Mouse (Mus musculus): ENCODE measurements around the gene 2810408A11Rik.

The 2810408A11Rik gene

DNA sequence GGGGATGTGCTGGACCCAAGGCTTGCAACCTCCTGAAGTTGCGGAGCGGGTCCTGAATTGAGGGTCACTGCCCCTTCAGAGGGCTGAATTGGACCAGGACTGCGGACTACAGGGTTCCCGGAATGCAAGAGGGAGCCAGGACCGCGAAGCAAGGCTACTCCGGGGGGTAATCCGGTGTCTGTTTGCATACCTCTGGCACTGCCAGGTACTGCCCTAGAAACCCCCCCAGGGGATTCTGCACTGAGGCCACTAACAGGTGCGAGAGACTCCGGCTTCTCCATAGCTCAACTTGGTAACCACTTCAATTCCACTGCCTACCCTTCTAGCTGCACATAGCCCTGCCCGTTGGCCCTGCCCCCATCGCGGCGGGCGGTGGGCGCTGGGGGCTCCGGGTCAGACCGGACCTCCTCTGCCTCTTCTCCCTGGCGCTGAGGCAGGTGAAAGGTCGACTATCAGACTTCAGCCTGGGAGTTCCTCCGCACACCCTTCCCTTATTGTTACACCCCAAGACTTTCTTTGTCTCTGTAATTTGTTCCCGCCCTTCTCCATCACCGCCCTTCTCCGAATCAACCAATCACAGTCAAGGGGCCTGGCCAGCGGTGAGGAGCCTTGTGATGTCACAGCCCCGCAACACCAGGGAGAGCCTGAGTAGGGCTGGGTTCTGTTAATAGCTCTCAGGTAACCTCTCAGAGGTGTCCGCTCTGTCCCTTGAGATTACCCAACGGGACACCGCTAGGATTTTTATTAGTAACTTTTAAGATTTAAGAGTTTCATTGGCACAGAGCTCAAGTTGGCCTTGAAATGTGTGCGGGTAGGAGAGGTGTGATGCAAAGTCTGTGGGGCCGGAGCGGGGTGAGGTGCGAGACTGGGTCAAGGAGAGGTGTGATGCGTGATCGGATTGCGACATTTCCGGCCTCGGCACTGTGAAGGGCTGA, at the start of gene 2810408A11Rik, which contains the start of gene Neurl4:
Gene 2810408A11Rik (minus strand): TSS at position 517 of the 935 bp plus-strand sequence.
Gene Neurl4 (plus strand): TSS at position 602 of the 935 bp plus-strand sequence.
- DNase-seq: peak; percentile 87 to 90

DNA sequence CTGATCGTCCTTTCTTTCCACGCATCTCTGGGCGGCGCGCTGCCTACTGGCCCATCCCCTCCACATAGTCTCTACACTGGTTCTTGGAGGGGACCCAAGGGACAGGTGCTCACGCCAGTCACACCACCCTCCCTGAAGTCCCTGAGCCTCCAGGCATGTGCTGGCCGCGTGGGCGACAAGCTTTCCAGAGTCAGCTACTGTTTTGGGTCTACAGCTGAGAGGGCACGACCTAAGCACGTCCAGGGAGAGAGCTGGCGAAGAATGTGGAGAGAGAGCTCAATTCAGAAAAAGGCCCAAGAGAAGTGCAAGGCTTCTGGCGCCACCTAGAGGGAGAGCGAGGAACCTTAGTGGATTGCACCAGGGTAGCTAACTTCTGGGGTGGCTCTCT, 48.0 kb upstream of the 2810408A11Rik start:
- peak; percentile 84 to 89 for DNase-seq

- DNase-seq: peak; percentile 60 to 80
Observed at GRCm38 (mm10) chr11:69948066-69948762, 47.4 kb upstream of the 2810408A11Rik start, which contains the start of gene Slc2a4. Gene Slc2a4, minus strand, starts transcription at chr11:69948188.

DNA sequence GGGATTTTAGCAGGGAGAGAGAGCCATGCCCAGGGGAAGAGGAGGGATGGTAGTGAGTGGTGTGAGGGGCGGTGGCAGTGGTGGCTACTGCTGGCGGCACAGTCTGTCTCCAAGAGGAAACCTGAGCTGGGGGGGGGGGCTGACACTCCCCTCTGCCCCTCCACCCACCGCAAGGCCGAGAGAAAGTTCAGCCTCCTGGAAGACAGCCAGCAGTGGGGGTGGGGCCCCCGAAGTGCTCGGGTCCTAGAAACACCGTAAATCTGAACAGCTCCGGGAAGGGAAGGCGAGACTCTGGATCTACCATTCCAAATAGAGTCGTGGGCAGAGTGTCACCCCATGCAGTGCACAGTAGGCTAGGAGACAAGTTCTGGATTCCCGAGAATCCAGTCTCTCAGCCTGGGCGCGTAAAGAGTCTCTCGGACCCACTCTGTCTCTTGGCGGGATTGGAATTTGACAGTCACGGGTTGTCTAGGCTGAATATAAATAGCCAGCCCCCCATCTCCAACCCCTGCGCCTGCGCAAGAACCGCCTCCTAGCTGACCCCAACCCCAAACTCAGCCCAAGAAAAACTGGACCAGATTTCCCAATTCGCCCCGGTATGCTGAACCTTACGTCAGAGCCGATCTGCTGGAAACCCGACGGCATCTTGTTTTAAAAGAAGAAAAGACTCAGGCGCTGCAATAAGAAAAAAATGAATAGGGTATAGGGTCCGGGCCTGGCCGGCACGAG, 46.7 kb upstream of the 2810408A11Rik start:
- peak in 1 of 2 experiments; percentile 31 for DNase-seq

DNA sequence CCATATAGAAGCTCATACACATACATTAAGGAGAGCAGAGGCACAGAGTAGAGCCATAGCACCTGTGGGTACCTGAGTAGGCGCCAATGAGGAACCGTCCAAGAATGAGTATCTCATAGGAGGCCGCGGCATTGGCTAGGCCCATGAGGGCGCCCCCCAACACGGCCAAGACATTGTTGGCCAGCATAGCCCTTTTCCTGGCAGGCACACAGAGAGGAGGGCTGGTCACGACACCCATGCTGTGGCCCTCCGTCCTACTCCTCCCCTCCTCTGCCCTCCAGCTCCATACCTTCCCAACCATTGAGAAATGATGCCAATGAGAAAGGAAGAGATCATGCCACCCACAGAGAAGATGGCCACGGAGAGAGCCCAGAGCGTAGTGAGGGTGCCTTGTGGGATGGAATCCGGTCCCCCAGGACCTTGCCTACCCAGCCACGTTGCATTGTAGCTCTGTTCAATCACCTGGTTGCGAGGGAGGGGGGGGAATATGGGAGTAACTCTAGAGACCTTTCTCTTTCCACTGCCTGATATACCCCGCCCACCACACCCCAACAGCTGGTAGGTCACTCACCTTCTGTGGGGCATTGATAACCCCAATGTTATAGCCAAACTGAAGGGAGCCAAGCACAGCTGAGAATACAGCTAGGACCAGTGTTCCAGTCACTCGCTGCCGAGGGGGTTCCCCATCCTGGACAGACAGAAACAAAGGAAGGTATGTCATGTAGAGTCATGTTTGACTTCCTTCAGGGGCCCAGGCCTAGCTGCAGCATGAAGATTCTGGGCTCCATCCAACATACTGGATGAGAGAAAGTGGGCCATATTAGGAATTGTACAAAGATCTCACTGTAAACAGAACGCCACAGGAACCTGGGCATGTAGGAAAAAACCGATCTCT, 45.5 kb upstream of the 2810408A11Rik start:
- DNase-seq: no peak

- no peak for DNase-seq
Observed at GRCm38 (mm10) chr11:69945216-69945615, 44.4 kb upstream of the 2810408A11Rik start.

DNA sequence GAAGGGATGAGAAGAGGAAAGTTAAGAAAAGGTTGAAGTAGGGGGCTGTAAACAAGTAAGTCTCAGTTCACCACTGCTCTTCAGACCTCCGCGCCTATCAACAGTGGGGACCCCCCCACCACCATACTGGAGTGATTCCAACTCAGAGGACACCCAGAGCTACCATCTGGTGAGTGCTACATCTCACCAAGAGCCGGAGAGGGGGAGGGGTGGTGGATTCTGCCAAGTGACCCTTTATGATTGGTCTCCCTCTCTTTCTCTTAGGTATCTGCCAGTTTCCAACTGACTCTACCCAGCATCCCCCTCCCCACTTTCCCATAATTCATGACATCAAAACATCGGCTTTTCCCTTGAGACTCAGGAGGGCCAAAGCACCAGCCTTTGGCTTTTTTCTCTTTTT, 40.2 kb upstream of the 2810408A11Rik start:
- DNase-seq: peak in 1 of 2 experiments; percentile 34

GRCm38 (mm10) chr11:69939731-69940130, 38.9 kb upstream of the 2810408A11Rik start:
- DNase-seq: no peak

- DNase-seq: no peak
Observed at GRCm38 (mm10) chr11:69939181-69939580, 38.4 kb upstream of the 2810408A11Rik start.

- DNase-seq: no peak
Observed at GRCm38 (mm10) chr11:69938401-69938979, 37.7 kb upstream of the 2810408A11Rik start.

DNA sequence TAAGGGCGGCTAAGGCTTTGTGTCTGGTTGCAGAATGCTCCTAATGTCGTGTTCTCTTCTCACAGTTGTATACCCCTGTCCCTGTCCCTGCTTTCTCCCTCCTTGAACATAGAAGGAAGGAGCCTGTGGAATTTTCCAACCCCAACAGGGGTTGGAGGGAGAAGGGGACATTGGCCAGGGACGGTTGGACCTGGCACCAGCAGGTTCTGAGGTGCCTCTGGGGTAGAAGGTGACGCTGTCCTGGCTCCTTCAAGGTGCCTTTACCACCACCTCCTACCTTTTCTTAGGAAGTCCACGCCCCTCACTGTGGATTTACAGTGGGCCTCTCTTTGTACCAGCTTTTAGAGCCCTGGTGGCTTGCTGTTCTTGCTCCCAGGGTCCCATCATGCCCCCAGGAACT, 37.0 kb upstream of the 2810408A11Rik start:
- no peak for DNase-seq

- DNase-seq: no peak
Observed at GRCm38 (mm10) chr11:69937385-69937784, 36.6 kb upstream of the 2810408A11Rik start.

GRCm38 (mm10) chr11:69936714-69937347, 36.0 kb upstream of the 2810408A11Rik start:
- DNase-seq: peak in 1 of 2 experiments; percentile 43

GRCm38 (mm10) chr11:69936156-69936555, 35.4 kb upstream of the 2810408A11Rik start:
- peak in 1 of 2 experiments; percentile 59 for DNase-seq

GRCm38 (mm10) chr11:69935137-69935879, 34.5 kb upstream of the 2810408A11Rik start, which contains the start of gene Ybx2:
Gene Ybx2, plus strand, starts transcription at chr11:69935796.
- DNase-seq: peak; percentile 93 to 98

DNA sequence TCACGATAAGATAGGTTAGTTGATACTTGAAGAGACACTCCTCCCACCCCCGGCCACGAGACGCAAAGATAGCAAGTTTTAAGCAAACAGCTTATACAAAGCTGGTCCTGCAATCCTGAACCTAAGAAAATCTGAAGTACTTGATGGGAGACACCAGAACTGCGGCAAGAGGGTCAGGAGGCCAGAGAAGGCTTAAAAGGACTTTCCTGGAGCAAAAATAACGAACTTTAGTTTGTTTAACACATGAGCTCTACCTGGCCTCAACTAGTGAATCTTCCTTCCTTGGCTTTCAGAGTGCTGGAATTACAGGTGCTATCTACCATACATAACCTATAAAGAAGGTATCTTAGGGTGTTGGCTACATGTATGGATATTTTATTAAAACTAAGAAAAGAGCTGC, 33.9 kb upstream of the 2810408A11Rik start:
- DNase-seq: no peak

GRCm38 (mm10) chr11:69934169-69934568, 33.4 kb upstream of the 2810408A11Rik start:
- peak; percentile 93 to 97 for DNase-seq

DNA sequence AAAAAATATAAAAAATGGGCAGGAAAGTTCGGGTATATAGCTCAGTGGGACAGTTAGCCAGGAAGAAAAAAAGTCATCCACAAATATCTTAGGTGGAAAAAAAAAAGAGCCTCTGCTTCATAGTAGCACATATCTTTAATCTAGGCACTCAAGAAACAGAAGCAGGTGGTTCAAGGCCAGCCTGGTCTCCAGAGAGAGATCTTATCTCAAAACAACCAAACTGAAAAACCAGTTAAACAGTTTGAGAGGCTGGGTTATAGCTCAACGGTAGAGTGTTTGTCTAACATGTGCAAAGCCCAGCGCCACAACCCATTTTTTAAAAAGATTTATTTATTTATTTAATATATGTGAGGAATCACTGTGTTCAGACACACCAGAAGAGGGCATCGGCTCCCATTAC, 32.3 kb upstream of the 2810408A11Rik start:
- DNase-seq: no peak

GRCm38 (mm10) chr11:69932254-69932653, 31.5 kb upstream of the 2810408A11Rik start:
- no peak for DNase-seq

- no peak for DNase-seq
Observed at GRCm38 (mm10) chr11:69931769-69932168, 31.0 kb upstream of the 2810408A11Rik start.
